Mouse (Mus musculus) myocyte (in vitro differentiated cells): ENCODE data around the gene Hsp90aa1.

ENCODE experiments used
- CEBPB ChIP-seq: IDR thresholded peaks from 2 replicates; pipeline ENCODE4 v1.6.1; 2011; ENCODE audit warnings: mild to moderate bottlenecking, moderate library complexity; ENCODE audit not compliant: poor library complexity, insufficient read depth, severe bottlenecking
- E2F4 ChIP-seq: IDR thresholded peaks from one replicate; pipeline ENCODE4 v1.6.1; 2011; ENCODE audit warnings: mild to moderate bottlenecking, control low read depth, moderate library complexity; ENCODE audit not compliant: insufficient read depth
- MAX ChIP-seq: IDR thresholded peaks from one replicate; pipeline ENCODE4 v1.6.1; 2011; ENCODE audit warnings: low read depth, mild to moderate bottlenecking, control low read depth
- MYOG ChIP-seq, 3 experiments: IDR thresholded peaks; one replicate each; pipeline ENCODE4 v1.6.1; 2011; ENCODE audit warnings: control low read depth in 2 of 3, low read depth in 2 of 3, mild to moderate bottlenecking in 2 of 3; ENCODE audit not compliant: insufficient read length in 2 of 3, control insufficient read depth in 1 of 3, insufficient read depth in 1 of 3
- POLR2A ChIP-seq: IDR thresholded peaks from one replicate; pipeline ENCODE4 v1.6.1; 2011; ENCODE audit warnings: low read depth, mild to moderate bottlenecking, control low read depth, moderate library complexity; ENCODE audit not compliant: insufficient read length
- POLR2AphosphoS2 ChIP-seq: IDR thresholded peaks from one replicate; pipeline ENCODE4 v1.6.1; 2011; ENCODE audit warnings: low read depth, control low read depth; ENCODE audit not compliant: insufficient read length
- SRF ChIP-seq: IDR thresholded peaks from one replicate; pipeline ENCODE4 v1.6.1; 2011; ENCODE audit warnings: low read depth; ENCODE audit not compliant: control insufficient read depth, insufficient read length
- USF1 ChIP-seq: IDR thresholded peaks from one replicate; pipeline ENCODE4 v1.6.1; 2011; ENCODE audit warnings: low read depth, mild to moderate bottlenecking, control low read depth, moderate library complexity

DNA sequence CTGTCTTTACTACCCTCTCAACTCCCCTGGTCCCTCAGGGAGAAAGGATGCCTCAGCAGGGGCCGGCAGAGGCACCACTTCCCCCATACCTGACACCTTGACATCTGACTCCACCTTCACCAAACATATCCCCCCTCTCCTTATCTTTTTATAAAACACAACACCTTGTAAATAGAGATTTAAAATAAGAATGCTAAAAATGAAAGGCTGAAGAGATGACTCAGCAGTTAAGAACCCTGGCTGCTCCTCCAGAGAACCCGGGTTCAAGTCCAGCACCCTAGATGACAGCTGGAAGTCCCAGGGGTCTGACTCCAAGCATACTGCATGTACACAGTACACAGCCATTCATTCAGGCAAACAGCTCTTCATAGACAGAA, 3.4 kb downstream of the Hsp90aa1 start:
- TF ChIP-seq POLR2A (no peak), SRF (no peak), POLR2AphosphoS2 (no peak), CEBPB (no peak), MAX (no peak), E2F4 (no peak), MYOG (IDR thresholded peaks at IDR 0.05; ENCODE audit: control insufficient read depth in 1 of 3, insufficient read depth in 1 of 3, insufficient read length in 2 of 3, low read depth in 2 of 3) (no peak), USF1 (no peak)
